Mouse (Mus musculus): ENCODE measurements at regions not wholly inside any gene's neighbourhood (a gene's known extent, or its start where the extent isn't known, plus 50 kb on each side); places are given as distances from the start of the nearest gene placed in this dataset.

DNA sequence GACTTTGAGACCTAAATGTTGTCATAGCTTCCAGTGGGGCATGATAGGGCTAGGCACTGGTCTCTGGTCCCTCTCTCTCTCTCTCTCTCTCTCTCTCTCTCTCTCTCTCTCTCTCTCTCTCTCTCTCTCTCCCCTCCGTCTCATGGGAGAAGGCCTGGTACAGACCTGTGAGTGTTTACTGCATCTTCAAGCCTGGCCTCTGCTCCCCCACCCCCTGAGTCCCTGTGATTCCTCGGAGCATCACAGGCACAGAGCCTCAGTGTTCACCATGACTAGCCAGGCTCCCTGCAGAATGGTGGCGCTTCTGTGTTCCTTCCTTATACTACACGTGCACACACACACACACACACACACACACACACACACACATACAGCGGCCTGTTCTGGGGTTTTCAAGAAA, 94.6 kb upstream of the Ankrd55 start:
- TF ChIP-seq HCFC1 (IDR thresholded peaks at IDR 0.05; ENCODE audit: borderline replicate concordance, insufficient read depth, low read length) = no peak
- TF ChIP-seq ZC3H11A (IDR thresholded peaks at IDR 0.05; ENCODE audit: borderline replicate concordance, low read depth, low read length) = no peak

All from ES-E14 (cell line).